Mouse (Mus musculus) G1E (cell line): Measurements from ENCODE around the gene Alas2. TPM values are rescaled to one million over a fixed set of nuclear protein-coding genes. Genes with fewer than 3 reads are reported as not detected.
A peak's percentile ranks its signal among the peaks of the same experiment; 100 is the strongest.

ENCODE experiments used
- ATAC-seq: 2 replicates; pipeline ENCODE4 v1.8.0; 2016; ENCODE audit warnings: mild to moderate bottlenecking; ENCODE audit not compliant: insufficient number of reproducible peaks, poor library complexity, low FRiP score, severe bottlenecking; ENCODE audit errors: extremely low read depth
- DNase-seq: peaks from one replicate; pipeline ENCODE4 v3.0.0; 2012; ENCODE audit warnings: low spot score
- H3K27me3 ChIP-seq: 2 replicates; pipeline ENCODE4 v1.6.1; 2012; ENCODE audit warnings: mild to moderate bottlenecking, low read length, inconsistent platforms; ENCODE audit not compliant: insufficient read depth
- H3K36me3 ChIP-seq: replicated peaks from 2 replicates; pipeline ENCODE3; 2012; ENCODE audit warnings: mild to moderate bottlenecking, inconsistent platforms
- H3K4me1 ChIP-seq: 2 replicates; pipeline ENCODE4 v1.6.1; 2012; ENCODE audit warnings: low read depth, low read length, inconsistent platforms, mixed read lengths; ENCODE audit not compliant: insufficient read depth
- H3K4me3 ChIP-seq: 2 replicates; pipeline ENCODE4 v1.5.1; 2012; ENCODE audit warnings: low read depth, mild to moderate bottlenecking, inconsistent platforms, low read length, moderate library complexity, mixed read lengths
- H3K9me3 ChIP-seq: replicated peaks from 2 replicates; pipeline ENCODE4 v1.6.1; 2012; ENCODE audit warnings: inconsistent platforms
- CTCF ChIP-seq: IDR thresholded peaks from 2 replicates; pipeline ENCODE4 v1.5.1; 2012; ENCODE audit warnings: low read depth, low read length, inconsistent platforms, mixed read lengths
- GATA1 ChIP-seq: IDR thresholded peaks from 2 replicates; pipeline ENCODE4 v1.6.1; 2012; ENCODE audit warnings: borderline replicate concordance, low read length, inconsistent platforms, mixed read lengths
- GATA2 ChIP-seq: IDR thresholded peaks from 2 replicates; pipeline ENCODE4 v1.6.1; 2012; ENCODE audit warnings: low read depth, low read length, inconsistent platforms, borderline replicate concordance
- POLR2AphosphoS5 ChIP-seq: IDR thresholded peaks from 2 replicates; pipeline ENCODE4 v1.6.1; 2012; ENCODE audit warnings: low read depth, low read length, inconsistent platforms; ENCODE audit not compliant: insufficient replicate concordance
- TAL1 ChIP-seq: conservative IDR thresholded peaks from 2 replicates; pipeline ENCODE4 v1.6.1; 2012; ENCODE audit warnings: low read depth, low read length, inconsistent platforms, mixed read lengths
- polyA plus RNA-seq: library from polyadenylated mRNA; stranded (reverse); fragments of >175 nt; gene quantifications from 2 replicates; pipeline ENCODE4 v1.2.3, GENCODE M21; 2012
- total RNA-seq, 2 experiments: library from RNA; stranded (forward) in 1 of 2; stranded (reverse) in 1 of 2; fragments of 200-1000 nt in 1 of 2; fragments of >200 nt in 1 of 2; fragmentation: Nextera tagmentation in 1 of 2; gene quantifications; 2 replicates each; pipeline ENCODE4 v1.2.3; 2014 to 2017

Alas2 gene
- total and polyA plus RNA-seq, 3 experiments: 0.57 to 131 (median 1.1) TPM

DNA sequence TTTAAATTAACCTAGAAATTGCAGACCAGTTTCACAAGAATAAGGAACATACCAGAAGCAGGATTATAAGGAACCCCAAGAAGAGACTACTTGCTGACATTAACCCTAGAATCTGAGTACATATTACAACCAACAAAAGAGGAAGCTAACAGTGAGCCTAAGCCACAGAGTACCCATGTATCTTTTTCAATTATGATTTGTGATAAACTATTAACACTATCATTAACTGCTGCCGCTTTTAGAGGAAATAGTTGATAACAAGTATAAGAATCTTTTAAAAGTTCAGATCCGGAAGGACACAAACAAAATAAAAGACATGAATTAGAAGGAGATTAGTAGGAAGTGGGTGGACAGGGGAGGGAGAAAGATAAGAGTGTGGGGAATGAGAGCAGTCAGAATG is 7.1 kb upstream of the Alas2 start:
- Histone ChIP-seq H3K36me3 (no peaks in the 10 kb centered on the region), H3K9me3 (no peaks in the 10 kb centered on the region), H3K27me3 (no peaks in the 10 kb centered on the region), H3K4me3 (no peak overlapping the region), H3K4me1 (no peaks in the 10 kb centered on the region)
- peak; percentile 78; the same call in 1 of the 2 replicates for ATAC-seq
- TF ChIP-seq CTCF (no peak), POLR2AphosphoS5 (no peak)
- DNase-seq: no peak

DNA sequence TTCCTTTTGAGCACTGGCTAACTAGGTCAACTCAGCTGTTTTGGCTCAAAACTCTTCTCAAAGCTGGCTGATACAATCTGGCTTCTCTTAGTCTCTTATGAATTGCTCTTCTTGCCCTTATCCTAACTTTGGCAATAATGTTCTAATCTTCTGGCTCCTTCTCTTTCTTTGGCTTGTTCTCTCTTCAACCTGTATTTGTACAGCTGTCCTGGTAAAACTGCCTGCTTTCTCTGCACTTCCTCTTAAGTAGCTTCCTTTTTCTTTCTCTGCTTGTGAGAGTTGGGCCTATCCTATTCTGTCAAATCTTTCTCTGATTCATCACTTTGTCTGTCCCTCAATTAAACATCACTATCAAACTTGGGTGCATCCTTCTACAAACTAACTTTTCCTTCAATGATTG is 5.5 kb upstream of the Alas2 start:
- Histone ChIP-seq H3K4me1 (0 out of 2 replicates have a peak, but pooled peaks cover 1% of the 10 kb centered on the region), H3K4me3 (no peak overlapping the region), H3K36me3 (no peaks in the 10 kb centered on the region), H3K27me3 (no peaks in the 10 kb centered on the region), H3K9me3 (no peaks in the 10 kb centered on the region)
- DNase-seq: no peak
- no peak for ATAC-seq
- TF ChIP-seq CTCF (no peak), POLR2AphosphoS5 (no peak), TAL1 (no peak), GATA2 (no peak), GATA1 (no peak)

DNA sequence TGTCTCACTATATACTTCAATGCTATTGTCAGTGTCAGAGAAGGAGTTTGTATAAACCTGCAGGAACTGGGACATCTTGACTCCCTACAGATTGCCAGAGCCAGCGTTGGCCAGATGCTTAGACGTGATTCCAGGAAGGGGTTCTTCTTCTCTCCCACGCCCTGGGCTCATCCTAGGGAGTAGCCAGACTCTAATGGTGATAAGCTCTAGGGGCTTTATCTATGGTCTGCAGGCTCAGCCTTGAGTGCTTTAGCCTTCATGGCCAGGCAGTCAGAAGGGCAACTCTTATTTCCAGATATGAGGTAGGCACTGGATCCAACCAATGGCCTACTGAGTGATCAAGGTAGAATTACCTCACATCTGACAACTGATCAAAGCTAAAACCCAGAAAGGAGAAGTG is 2.5 kb downstream of the Alas2 start:
- peaks cover 11% of the 10 kb centered on the region for H3K36me3 ChIP-seq
- peak; percentile 98 for ATAC-seq
- TF ChIP-seq TAL1 (peak; percentile 97), POLR2AphosphoS5 (no peak)

DNA sequence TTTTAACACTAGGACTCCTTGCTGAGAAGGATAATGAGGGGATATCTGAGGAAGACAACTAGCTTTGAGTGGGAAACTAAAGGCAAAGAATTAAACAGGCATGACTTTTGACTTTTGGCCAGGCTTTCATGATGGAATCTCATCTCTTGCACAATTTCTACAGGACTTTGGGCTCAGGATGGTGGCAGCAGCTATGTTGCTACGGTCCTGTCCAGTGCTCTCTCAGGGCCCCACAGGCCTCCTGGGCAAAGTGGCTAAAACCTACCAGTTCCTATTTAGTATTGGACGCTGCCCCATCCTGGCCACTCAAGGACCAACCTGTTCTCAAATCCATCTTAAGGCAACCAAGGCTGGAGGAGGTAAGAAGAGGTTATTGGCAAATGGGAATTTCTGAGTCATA is 4.8 kb downstream of the Alas2 start:
- peaks cover 11% of the 10 kb centered on the region for H3K36me3 ChIP-seq
- no peak for TF ChIP-seq POLR2AphosphoS5
- no peak for TF ChIP-seq TAL1
- no peak for TF ChIP-seq CTCF
- TF ChIP-seq GATA2: no peak
- no peak for TF ChIP-seq GATA1
- H3K4me3 ChIP-seq: no peak overlapping the region
- H3K27me3 ChIP-seq: no peaks in the 10 kb centered on the region
- DNase-seq (no peak), ATAC-seq (no peak)
- H3K9me3 ChIP-seq: no peaks in the 10 kb centered on the region
- peaks cover 38% of the 10 kb centered on the region for H3K4me1 ChIP-seq

More for the DNA sequence above, 2.5 kb downstream of the Alas2 start:
- Histone ChIP-seq H3K4me1 (peaks cover 43% of the 10 kb centered on the region), H3K4me3 (no peak overlapping the region; the same call in 1 of the 2 replicates), H3K27me3 (no peaks in the 10 kb centered on the region), H3K9me3 (no peaks in the 10 kb centered on the region)
- DNase-seq: peak; percentile 45

DNA sequence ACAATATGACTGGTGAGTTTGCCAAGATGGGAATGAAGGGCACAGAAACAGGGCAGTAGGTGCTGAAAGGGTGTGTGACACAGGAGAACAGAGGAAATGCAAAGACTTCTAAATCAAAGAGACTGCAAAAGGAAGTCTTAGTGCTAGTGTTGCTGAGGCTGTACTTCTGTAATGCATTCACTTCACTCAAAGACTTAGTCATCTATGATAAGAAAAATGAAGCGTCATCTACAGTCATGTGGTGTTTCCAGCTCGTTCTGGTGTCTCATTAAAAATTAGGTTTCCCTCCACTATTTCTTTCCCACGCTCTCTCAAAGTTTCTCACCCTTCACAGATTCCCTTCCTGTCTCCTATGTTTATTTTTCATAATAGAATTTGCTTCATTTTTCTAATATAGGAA is 6.9 kb downstream of the Alas2 start:
- Histone ChIP-seq H3K4me3 (no peak overlapping the region), H3K9me3 (no peaks in the 10 kb centered on the region), H3K4me1 (peaks cover 36% of the 10 kb centered on the region), H3K36me3 (peaks cover 16% of the 10 kb centered on the region), H3K27me3 (no peaks in the 10 kb centered on the region)
- ATAC-seq (no peak), DNase-seq (no peak)
- TF ChIP-seq GATA2 (no peak), GATA1 (no peak), TAL1 (no peak), POLR2AphosphoS5 (no peak)

DNA sequence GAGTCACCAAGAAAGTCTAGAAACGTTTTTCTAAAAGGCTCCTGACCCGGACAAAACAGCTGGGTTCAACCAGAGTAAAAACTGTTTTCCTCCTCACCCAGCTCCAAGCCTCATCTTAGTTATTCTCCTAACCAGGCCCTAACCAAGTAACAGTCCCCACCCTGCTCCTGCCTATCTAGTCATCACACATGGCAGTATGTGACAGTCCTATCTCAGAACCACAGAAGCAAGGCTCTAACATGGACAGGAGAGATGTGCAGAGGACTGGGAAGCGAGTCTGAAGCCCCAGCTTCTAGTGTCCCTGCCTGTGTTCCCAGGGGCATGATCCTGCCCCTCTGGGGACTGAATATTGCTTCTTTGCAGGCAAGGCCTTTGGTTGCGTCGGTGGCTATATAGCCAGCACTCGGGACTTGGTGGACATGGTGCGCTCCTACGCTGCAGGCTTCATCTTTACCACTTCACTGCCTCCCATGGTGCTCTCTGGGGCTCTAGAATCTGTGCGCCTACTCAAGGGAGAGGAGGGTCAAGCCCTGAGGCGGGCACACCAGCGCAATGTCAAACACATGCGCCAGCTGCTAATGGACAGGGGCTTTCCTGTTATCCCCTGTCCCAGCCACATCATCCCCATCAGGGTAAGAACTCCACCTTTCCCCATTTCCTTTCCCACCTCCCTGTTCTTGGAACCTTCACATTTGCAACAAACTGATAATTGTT is 17.6 kb downstream of the Alas2 start:
- TF ChIP-seq GATA1 (no peak), TAL1 (peak; percentile 79)
- DNase-seq (peak; percentile 17), ATAC-seq (peak; percentile 98)
- peaks cover 17% of the 10 kb centered on the region for H3K36me3 ChIP-seq
- peak overlapping the region; percentile 38; the same call in 1 of the 2 replicates for H3K4me3 ChIP-seq
- peaks cover 22% of the 10 kb centered on the region for H3K4me1 ChIP-seq
- H3K9me3 ChIP-seq: no peaks in the 10 kb centered on the region
- no peaks in the 10 kb centered on the region for H3K27me3 ChIP-seq

DNA sequence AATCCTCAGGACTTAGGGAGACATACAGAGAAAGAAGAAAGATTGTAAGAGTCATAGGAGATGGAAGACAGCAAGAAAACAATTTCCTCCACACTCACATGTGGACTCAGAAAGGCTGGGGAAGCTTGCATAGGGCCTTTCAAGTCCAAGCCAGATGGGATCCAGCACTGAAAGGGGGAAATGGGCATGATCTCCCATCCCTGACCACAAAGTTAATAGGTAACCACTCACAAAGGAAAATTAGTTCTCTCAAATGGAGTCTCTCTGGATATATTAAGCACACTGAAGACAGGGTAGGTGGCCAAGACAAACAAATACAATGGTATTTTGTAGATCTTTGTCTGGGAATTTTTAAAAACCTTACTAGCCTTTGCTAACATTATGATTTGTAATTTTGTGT is 34.7 kb downstream of the Alas2 start:
- Histone ChIP-seq H3K9me3 (no peaks in the 10 kb centered on the region), H3K36me3 (peaks cover 39% of the 10 kb centered on the region), H3K4me1 (0 out of 2 replicates have a peak, but pooled peaks cover 7% of the 10 kb centered on the region), H3K27me3 (no peaks in the 10 kb centered on the region), H3K4me3 (no peak overlapping the region)
- TF ChIP-seq CTCF: no peak
- no peak for TF ChIP-seq GATA2
- no peak for TF ChIP-seq GATA1
- TF ChIP-seq TAL1: no peak
- no peak for TF ChIP-seq POLR2AphosphoS5
- ATAC-seq: no peak
- DNase-seq: no peak
